Mouse (Mus musculus) kidney, embryonic 14.5 days (tissue): ENCODE results near the gene Trim6. TPM values are rescaled to one million over a fixed set of nuclear protein-coding genes. Genes with fewer than 3 reads are reported as not detected.
A peak's percentile ranks its signal among the peaks of the same experiment; 100 is the strongest.
"Not testable (repeated sequence)": the region's sequence is repeated elsewhere in the genome, so short reads cannot be mapped to it uniquely, and the experiment has no call there.

Experiments used
- ATAC-seq: fragments of 200-750 bp; cut with Nextera tagmentation; 2 replicates; pipeline ENCODE4 v1.8.0; 2017; ENCODE audit warnings: moderate number of reproducible peaks, mild to moderate bottlenecking, moderate TSS enrichment, moderate library complexity; ENCODE audit not compliant: low FRiP score, low TSS enrichment
- H3K27ac ChIP-seq: fragments of 300-500 bp; sonication (generic); 2 replicates; pipeline ENCODE4 v1.5.1; 2014; ENCODE audit warnings: low read depth, mild to moderate bottlenecking, low read length, moderate library complexity, mixed read lengths
- H3K27me3 ChIP-seq: fragments of 300-500 bp; sonication (generic); 2 replicates; pipeline ENCODE4 v1.6.1; 2014; ENCODE audit warnings: mild to moderate bottlenecking, low read length; ENCODE audit not compliant: control insufficient read depth, insufficient read depth
- H3K36me3 ChIP-seq: fragments of 300-500 bp; sonication (generic); 2 replicates; pipeline ENCODE4 v1.6.1; 2014; ENCODE audit warnings: low read length, mixed read lengths; ENCODE audit not compliant: control insufficient read depth, insufficient read depth
- H3K4me1 ChIP-seq: fragments of 300-500 bp; sonication (generic); 2 replicates; pipeline ENCODE4 v1.6.1; 2014; ENCODE audit warnings: low read length, mixed read lengths; ENCODE audit not compliant: control insufficient read depth, insufficient read depth
- H3K4me2 ChIP-seq: fragments of 300-500 bp; sonication (generic); replicated peaks from 2 replicates; pipeline ENCODE4 v1.6.1; 2014; ENCODE audit warnings: low read depth, mild to moderate bottlenecking, low read length
- H3K4me3 ChIP-seq: fragments of 300-500 bp; sonication (generic); 2 replicates; pipeline ENCODE4 v1.5.1; 2014; ENCODE audit warnings: mild to moderate bottlenecking, low read length
- H3K9ac ChIP-seq: fragments of 300-500 bp; sonication (generic); 2 replicates; pipeline ENCODE4 v1.6.1; 2014; ENCODE audit warnings: low read depth, mild to moderate bottlenecking, low read length, moderate library complexity
- H3K9me3 ChIP-seq: fragments of 300-500 bp; sonication (generic); 2 replicates; pipeline ENCODE4 v1.6.1; 2016; ENCODE audit warnings: low read length; ENCODE audit not compliant: control insufficient read depth
- WGBS: fragments of 180-500 bp; shearing (Covaris S2); extraction: QIAGEN DNeasy Blood & Tissue Kit; methylation state at CpG from one replicate; pipeline ENCODE4 v1.1.7; 2014; 5-methylcytosine and 5-hydroxymethylcytosine counted together
- polyA plus RNA-seq: library from polyadenylated mRNA; unstranded; fragments of >200 nt; fragmentation: Nextera tagmentation; extraction: Ambion mirVana; gene quantifications from 2 replicates; pipeline ENCODE4 v1.2.1, GENCODE M21; 2014

Gene Trim6
- polyA plus RNA-seq, 1 experiment from 2014 or later: 2.5 TPM

- no peak for ATAC-seq
- H3K27ac ChIP-seq: no peak overlapping the region
- H3K9me3 ChIP-seq: no peaks in the 10 kb centered on the region
- H3K4me3 ChIP-seq: no peak overlapping the region
- H3K4me1 ChIP-seq: no peaks in the 10 kb centered on the region
- H3K9ac ChIP-seq: no peak overlapping the region
- no peaks in the 10 kb centered on the region for H3K27me3 ChIP-seq
- H3K36me3 ChIP-seq: no peaks in the 10 kb centered on the region
- 92% methylated on average over 7 of the region's 7 CpGs for WGBS
- no peak overlapping the region for H3K4me2 ChIP-seq
Observed at GRCm38 (mm10) chr7:104206197-104206596, 12.4 kb upstream of the Trim6 start.

GRCm38 (mm10) chr7:104216011-104216535, 2.5 kb upstream of the Trim6 start:
- H3K36me3 ChIP-seq: no peaks in the 10 kb centered on the region
- WGBS: 43% methylated on average over 1 of the region's 1 CpGs
- no peaks in the 10 kb centered on the region for H3K27me3 ChIP-seq
- H3K27ac ChIP-seq: no peak overlapping the region
- H3K4me3 ChIP-seq: no peak overlapping the region
- no peak overlapping the region for H3K4me2 ChIP-seq
- H3K9me3 ChIP-seq: no peaks in the 10 kb centered on the region
- ATAC-seq: no peak
- no peak overlapping the region for H3K9ac ChIP-seq
- H3K4me1 ChIP-seq: no peaks in the 10 kb centered on the region

- Histone ChIP-seq H3K9me3 (no peaks in the 10 kb centered on the region), H3K4me1 (no peaks in the 10 kb centered on the region), H3K27ac (no peak overlapping the region), H3K9ac (no peak overlapping the region), H3K4me3 (no peak overlapping the region), H3K4me2 (no peak overlapping the region), H3K36me3 (no peaks in the 10 kb centered on the region), H3K27me3 (no peaks in the 10 kb centered on the region)
- no peak for ATAC-seq
- 62% methylated on average over 2 of the region's 2 CpGs for WGBS
Observed at GRCm38 (mm10) chr7:104217881-104218280, 712 bp upstream of the Trim6 start.

GRCm38 (mm10) chr7:104231203-104231602, 12.6 kb downstream of the Trim6 start:
- no peak overlapping the region for H3K4me3 ChIP-seq
- no peaks in the 10 kb centered on the region for H3K9me3 ChIP-seq
- no peak overlapping the region for H3K4me2 ChIP-seq
- WGBS: 42% methylated on average over 2 of the region's 2 CpGs
- H3K9ac ChIP-seq: no peak overlapping the region
- H3K27me3 ChIP-seq: no peaks in the 10 kb centered on the region
- H3K36me3 ChIP-seq: no peaks in the 10 kb centered on the region
- H3K4me1 ChIP-seq: no peaks in the 10 kb centered on the region
- ATAC-seq: no peak
- H3K27ac ChIP-seq: no peak overlapping the region

- ATAC-seq: no peak
- Histone ChIP-seq H3K9ac (no peak overlapping the region), H3K4me2 (no peak overlapping the region)
Observed at GRCm38 (mm10) chr7:104240857-104241256, 22.3 kb downstream of the Trim6 start.

GRCm38 (mm10) chr7:104243616-104244015, 25.0 kb downstream of the Trim6 start:
- Histone ChIP-seq H3K9ac (no peak overlapping the region), H3K9me3 (no peaks in the 10 kb centered on the region), H3K27me3 (no peaks in the 10 kb centered on the region), H3K36me3 (no peaks in the 10 kb centered on the region), H3K27ac (no peak overlapping the region), H3K4me3 (no peak overlapping the region), H3K4me2 (no peak overlapping the region), H3K4me1 (no peaks in the 10 kb centered on the region)
- no peak for ATAC-seq
- WGBS: 56% methylated on average over 1 of the region's 1 CpGs

More at GRCm38 (mm10) chr7:104240857-104241256, 22.3 kb downstream of the Trim6 start:
- Histone ChIP-seq H3K4me3 (no peak overlapping the region), H3K27ac (no peak overlapping the region), H3K27me3 (no peaks in the 10 kb centered on the region), H3K9me3 (no peaks in the 10 kb centered on the region), H3K4me1 (no peaks in the 10 kb centered on the region), H3K36me3 (no peaks in the 10 kb centered on the region)

- ATAC-seq: peak; percentile 94
- H3K4me3 ChIP-seq: peak within 1 kb of the TSS; percentile 37
- WGBS: 6% methylated on average over 13 of the region's 13 CpGs
- H3K27ac ChIP-seq: no peak within 1 kb of the TSS; the same call in 1 of the 2 replicates
- H3K9me3 ChIP-seq: no peaks in the 10 kb centered on the region
- peak within 1 kb of the TSS; percentile 43 for H3K9ac ChIP-seq
- H3K4me1 ChIP-seq: no peaks in the 10 kb centered on the region
- no peaks in the 10 kb centered on the region for H3K27me3 ChIP-seq
- no peaks in the 10 kb centered on the region for H3K36me3 ChIP-seq
- H3K4me2 ChIP-seq: peak within 1 kb of the TSS; percentile 35
Observed at GRCm38 (mm10) chr7:104244287-104245181, 25.9 kb downstream of the Trim6 start, which contains the start of gene Trim34a. Gene Trim34a, plus strand, starts transcription at chr7:104244457.

GRCm38 (mm10) chr7:104260380-104260779, 41.8 kb downstream of the Trim6 start:
- H3K9me3 ChIP-seq, H3K27ac ChIP-seq, H3K4me1 ChIP-seq, H3K27me3 ChIP-seq, H3K4me3 ChIP-seq, H3K4me2 ChIP-seq, H3K36me3 ChIP-seq, H3K9ac ChIP-seq, ATAC-seq: not testable (repeated sequence)
- 90% methylated on average over 4 of the region's 4 CpGs for WGBS

- not testable (repeated sequence) for H3K36me3 ChIP-seq, H3K4me3 ChIP-seq, ATAC-seq, H3K9ac ChIP-seq, H3K27ac ChIP-seq, H3K27me3 ChIP-seq, H3K4me2 ChIP-seq, H3K4me1 ChIP-seq, H3K9me3 ChIP-seq
- WGBS: 69% methylated on average over 3 of the region's 5 CpGs
Observed at GRCm38 (mm10) chr7:104265335-104265734, 46.7 kb downstream of the Trim6 start.
